Mouse (Mus musculus): ENCODE results near the gene Vmn2r61. TPM values are rescaled to one million over a fixed set of nuclear protein-coding genes. Genes with fewer than 3 reads are reported as not detected.

Vmn2r61 gene
- polyA plus RNA-seq (2015; fragmentation: Nextera tagmentation; extraction: Ambion mirVana) = not detected in 2 replicates

- Histone ChIP-seq H3K4me1 (replicated peaks) (no peaks in the 10 kb centered on the region), H3K9me3 (peaks cover 33% of the 10 kb centered on the region), H3K27me3 (no peaks in the 10 kb centered on the region), H3K4me2 (no peak within 1 kb of the TSS), H3K9ac (no peak within 1 kb of the TSS), H3K4me3 (no peak within 1 kb of the TSS), H3K36me3 (no peaks in the 10 kb centered on the region), H3K27ac (replicated peaks) (no peak within 1 kb of the TSS)
- ATAC-seq (ENCODE audit: low read depth) = no peak
- 87% methylated on average over 1 of the region's 1 CpGs for WGBS
Measured at GRCm38 (mm10) chr7:42259753-42260152, at the start of gene Vmn2r61. Vmn2r61 (plus strand) TSS chr7:42260053.

Other genes with a start within 250 kb of the Vmn2r61 start
- not detected in 2 replicates for gene Vmn2r59, start 201.0 kb upstream of the Vmn2r61 start, polyA plus RNA-seq (2015; fragmentation: Nextera tagmentation; extraction: Ambion mirVana)
- gene Vmn2r60, start 152.3 kb upstream of the Vmn2r61 start, polyA plus RNA-seq (2015; fragmentation: Nextera tagmentation; extraction: Ambion mirVana) = not detected in 2 replicates
- not detected in 2 replicates for gene 4933421I07Rik, start 188.1 kb downstream of the Vmn2r61 start, polyA plus RNA-seq (2015; fragmentation: Nextera tagmentation; extraction: Ambion mirVana)
- 14.2 and 14.5 TPM in 2 replicates for gene Zfp141, start 245.7 kb downstream of the Vmn2r61 start, polyA plus RNA-seq (2015; fragmentation: Nextera tagmentation; extraction: Ambion mirVana)

Data from neural tube, embryonic 13.5 days (tissue).